Mouse (Mus musculus) C2C12 (cell line): ENCODE data around the gene Slit3.

ENCODE experiments used
- CEBPB ChIP-seq: IDR thresholded peaks from one replicate; pipeline ENCODE4 v1.6.1; 2011; ENCODE audit warnings: low read depth, mild to moderate bottlenecking, control low read depth, moderate library complexity
- CTCF ChIP-seq: IDR thresholded peaks from one replicate; pipeline ENCODE4 v1.5.1; 2011; ENCODE audit not compliant: control insufficient read depth, insufficient read depth, insufficient read length
- FOSL1 ChIP-seq: IDR thresholded peaks from one replicate; pipeline ENCODE4 v1.8.0; 2011; ENCODE audit warnings: mild to moderate bottlenecking, low read length; ENCODE audit not compliant: poor library complexity, insufficient read depth, severe bottlenecking
- MAX ChIP-seq: IDR thresholded peaks from one replicate; pipeline ENCODE4 v1.6.1; 2011; ENCODE audit warnings: mild to moderate bottlenecking, control low read depth
- MYOD1 ChIP-seq: IDR thresholded peaks from one replicate; pipeline ENCODE4 v1.6.1; 2011; ENCODE audit warnings: low read depth; ENCODE audit not compliant: control insufficient read depth, insufficient read length
- MYOG ChIP-seq: IDR thresholded peaks from one replicate; pipeline ENCODE4 v1.6.1; 2011; ENCODE audit not compliant: control insufficient read depth, insufficient read length; ENCODE audit errors: extremely low read depth
- USF1 ChIP-seq: IDR thresholded peaks from one replicate; pipeline ENCODE4 v1.6.1; 2011; ENCODE audit warnings: low read depth, mild to moderate bottlenecking, control low read depth, moderate library complexity

DNA sequence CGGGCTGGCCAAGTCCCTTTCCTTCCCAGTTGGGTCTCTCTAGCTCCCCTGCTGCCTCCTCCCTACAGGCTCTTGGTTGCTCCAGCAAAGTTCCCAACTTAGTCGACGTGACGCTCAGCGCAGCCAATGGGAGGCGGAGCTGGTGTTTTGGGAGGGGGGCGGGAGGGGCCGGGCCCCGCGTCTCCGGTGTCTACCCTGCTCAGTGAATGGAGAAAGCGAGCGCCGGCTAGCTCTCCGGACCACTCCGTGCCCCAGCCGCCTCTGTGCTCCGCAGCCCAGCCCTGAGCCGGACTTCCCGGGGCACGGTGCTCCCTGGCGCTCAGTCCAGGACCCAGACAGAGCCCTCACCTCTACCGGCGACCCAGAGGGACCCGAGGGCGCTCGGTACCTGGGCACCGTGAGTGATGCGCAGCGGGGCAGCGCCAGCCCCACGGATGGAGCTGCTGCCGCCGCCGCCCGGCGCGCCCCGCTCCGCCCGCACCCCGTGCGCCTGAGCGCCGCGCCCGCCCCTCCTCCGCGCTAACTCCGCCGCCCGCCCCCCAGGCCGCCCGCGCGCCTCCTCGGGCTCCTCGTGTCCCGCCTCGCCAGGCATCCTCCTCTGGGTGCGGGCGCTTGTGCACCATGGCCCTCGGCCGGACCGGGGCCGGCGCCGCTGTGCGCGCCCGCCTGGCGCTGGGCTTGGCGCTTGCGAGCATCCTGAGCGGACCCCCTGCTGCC lies at the start of gene Slit3:
- no peak for TF ChIP-seq USF1
- no peak for TF ChIP-seq CTCF
- no peak for TF ChIP-seq MAX
- no peak for TF ChIP-seq MYOD1
- TF ChIP-seq MYOG, result no peak
- no peak for TF ChIP-seq CEBPB
- TF ChIP-seq FOSL1, result no peak
